Mouse (Mus musculus): ENCODE measurements around the gene Fam181a. TPM values are rescaled to one million over a fixed set of nuclear protein-coding genes. Genes with fewer than 3 reads are reported as not detected.

Gene Fam181a
- total RNA-seq (2021): not detected
- long read RNA-seq, experiment 1: 0 reads
- long read RNA-seq, experiment 2: 0 reads

DNA sequence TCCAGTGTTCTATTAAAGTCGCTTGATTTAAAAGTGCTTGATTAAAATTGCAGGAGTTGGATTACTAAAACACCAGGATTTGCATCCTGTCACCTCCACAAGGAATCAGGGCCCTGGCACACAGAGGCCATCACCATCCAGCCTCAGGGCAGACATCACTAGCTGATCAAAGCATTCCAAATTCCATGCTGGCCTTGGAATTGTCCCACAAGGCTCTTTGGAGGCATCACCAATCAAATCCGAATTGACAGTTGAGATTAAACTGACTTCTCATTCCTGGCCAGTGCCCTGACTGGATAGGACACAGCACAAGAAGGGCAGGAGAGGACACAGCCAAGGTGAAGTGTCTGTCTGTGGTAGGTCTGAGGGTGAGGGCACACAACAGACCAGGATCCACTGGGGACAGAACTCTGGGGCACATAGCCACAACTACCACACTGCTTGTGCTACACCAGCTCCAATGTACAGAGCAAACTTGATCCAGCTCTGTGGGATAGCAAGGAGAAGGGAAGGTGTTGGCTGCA is at the start of gene Fam181a:
TSS of gene Fam181a (plus strand) at position 232 of the 524 bp plus-strand sequence.
- DNase-seq: no peak
- intact Hi-C loops (cut with DNase I; ENCODE audit: low total_unique reads): no loop called here

DNA sequence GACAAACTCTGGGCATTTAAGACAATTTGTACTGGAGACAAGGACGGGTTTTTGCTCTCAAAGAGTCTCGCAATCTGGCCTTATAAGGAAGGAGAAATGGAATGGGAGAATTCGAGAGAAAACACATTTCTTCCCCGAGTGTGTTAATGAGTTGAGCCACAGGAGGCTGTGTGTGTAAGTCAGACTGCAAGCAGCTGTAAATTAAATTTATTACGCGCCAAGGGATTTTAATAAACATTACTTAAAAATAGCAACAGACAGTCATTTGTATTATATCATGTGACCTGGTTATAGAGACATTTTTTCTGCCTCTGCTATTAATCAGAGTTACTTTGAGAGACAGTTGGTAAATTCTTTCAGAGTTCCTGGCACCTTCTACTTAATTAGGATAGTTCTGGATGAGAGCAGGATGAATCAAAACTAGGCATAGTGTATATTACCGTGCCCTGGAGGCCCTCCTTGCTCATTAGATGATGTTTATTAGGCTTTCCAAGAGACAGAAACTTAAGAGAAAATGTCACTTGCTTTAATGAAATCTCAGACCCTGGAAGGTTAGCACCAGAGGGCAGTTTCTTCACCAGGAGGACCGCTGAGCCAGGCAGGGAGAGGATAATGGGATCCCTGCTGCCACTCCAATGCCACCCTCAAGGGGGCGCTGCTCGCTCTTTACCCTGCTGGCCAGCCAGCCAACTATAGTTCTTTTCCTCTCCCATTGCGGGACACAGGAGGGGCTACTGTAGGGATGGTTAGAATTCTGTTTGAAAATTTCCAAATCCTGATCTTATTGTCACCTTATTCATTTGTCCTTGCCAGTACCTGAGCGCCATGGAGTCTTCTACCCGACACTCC is 48.5 kb upstream of the Fam181a start:
- no peak for DNase-seq
- intact Hi-C loops (cut with DNase I; ENCODE audit: low total_unique reads): no loop called here

DNA sequence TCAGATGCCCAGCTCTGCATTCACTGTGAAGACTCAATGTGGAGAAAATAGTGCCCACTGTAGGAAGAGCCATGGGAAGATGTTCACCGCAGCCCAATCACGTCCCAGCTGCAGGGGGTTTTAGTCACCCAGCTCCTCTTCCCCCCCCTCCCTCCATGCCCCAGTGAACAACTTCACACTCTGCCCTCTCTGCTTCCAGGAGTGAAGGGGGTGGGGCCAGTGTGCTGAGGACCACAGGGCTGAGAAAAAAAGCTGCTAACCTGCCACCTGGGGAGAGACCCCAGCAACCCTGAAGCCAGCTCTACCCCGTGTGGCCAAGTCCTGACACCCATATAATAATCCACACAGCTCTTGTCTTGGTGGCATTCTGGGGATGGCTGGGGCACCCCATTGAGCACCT is 44.2 kb upstream of the Fam181a start:
- intact Hi-C loops (cut with DNase I; ENCODE audit: low total_unique reads): no loop called here
- no peak for DNase-seq

DNA sequence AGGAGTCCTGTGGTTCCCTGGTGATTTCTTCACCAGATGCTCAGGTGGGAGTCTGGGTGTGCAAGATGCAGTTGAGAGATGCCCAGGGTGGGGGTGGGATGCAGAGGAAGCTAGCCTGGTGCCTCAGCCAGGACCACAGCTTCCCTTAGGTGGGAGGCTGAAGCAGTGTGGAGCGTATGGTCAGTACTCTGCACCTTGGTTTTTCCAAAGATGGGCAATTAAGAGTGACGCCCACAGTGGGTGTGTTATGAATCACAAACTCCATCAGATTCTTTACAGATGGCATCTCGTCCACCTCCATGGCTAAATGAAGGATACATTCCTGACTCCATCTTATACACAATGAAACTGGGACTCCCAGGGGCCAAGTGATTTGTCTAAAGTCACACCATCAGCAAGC is 38.6 kb upstream of the Fam181a start:
- DNase-seq: no peak
- intact Hi-C loops (cut with DNase I; ENCODE audit: low total_unique reads): no loop called here

DNA sequence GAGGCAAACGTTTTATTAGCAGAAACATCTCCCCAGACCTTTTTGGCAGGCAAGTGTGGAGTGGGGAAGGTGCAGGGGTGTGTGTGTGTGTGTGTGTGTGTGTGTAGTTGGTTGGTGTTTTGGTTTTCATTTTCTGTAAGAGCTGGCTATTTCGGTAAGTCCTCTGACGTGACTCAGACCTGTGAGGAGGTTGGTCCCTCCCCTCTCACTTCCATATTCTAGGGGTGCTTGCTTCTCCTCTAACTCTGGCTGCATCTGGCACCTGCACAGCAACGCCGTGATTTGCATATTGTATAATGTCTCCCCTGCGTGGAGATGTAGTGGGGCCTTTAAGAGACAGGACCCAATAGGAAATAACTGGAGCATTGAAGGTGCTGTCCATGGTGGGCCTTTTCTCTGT is 37.7 kb upstream of the Fam181a start:
- intact Hi-C loops (cut with DNase I; ENCODE audit: low total_unique reads): no loop called here
- DNase-seq: no peak

DNA sequence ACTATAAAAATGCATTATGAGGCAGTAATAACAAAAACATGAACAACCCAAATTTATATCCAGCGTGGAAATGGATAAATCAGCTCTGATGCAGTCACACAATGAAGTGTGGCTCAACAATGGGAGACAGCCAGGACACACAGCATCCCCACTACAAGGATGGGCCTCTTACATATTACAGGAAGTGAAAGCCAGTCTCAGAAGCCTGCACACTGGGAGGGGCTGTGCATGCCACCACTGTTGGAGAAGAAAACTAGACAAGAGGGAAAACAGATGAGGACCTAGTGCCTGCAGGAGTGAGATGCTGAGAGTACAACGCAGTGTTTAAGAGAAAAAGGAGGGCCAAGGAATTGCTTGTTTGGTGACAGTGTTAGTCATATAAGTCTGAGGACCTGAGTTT is 37.0 kb upstream of the Fam181a start:
- intact Hi-C loops (cut with DNase I; ENCODE audit: low total_unique reads): no loop called here
- no peak for DNase-seq

DNA sequence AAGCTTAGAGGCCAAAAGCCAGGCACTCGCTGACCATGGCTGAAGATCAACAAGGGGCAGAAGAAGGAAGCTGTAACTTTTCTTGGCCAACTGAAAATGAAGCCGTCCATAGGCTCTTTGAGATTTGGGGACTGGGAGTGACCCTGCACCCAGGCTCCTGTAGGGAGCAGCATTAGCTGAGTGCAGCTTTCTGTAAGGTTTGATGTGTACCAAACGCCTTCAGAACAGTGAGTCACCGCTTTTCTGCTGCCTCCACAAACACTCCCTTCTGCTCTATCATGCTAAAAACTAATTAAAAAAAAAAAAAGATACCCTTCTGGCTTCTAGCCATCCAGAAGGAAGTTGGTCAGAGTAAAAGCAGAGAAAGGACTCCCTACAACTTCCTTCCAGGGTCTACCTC is 34.4 kb upstream of the Fam181a start:
- intact Hi-C loops (cut with DNase I; ENCODE audit: low total_unique reads): no loop called here
- no peak for DNase-seq

DNA sequence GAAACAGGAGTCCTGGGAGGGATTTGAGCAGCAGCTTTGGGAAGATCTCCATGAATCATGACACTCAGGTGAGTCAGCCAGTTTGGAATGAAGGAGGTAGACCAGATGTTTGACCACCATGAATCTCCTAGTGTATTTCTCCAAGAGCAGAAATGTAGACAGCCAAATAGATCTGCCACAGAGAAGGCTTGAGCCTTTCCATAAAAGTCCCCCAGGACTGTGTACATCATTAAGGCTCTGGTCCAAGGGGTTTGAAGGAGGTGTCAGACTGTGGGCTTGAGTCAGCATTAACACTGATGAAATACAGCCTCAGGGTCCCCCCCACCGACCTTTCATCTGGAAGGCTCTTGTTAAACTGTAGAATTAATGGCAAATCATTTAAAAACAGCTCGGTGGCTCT is 29.3 kb upstream of the Fam181a start:
- no peak for DNase-seq
- intact Hi-C loops (cut with DNase I; ENCODE audit: low total_unique reads): no loop called here

DNA sequence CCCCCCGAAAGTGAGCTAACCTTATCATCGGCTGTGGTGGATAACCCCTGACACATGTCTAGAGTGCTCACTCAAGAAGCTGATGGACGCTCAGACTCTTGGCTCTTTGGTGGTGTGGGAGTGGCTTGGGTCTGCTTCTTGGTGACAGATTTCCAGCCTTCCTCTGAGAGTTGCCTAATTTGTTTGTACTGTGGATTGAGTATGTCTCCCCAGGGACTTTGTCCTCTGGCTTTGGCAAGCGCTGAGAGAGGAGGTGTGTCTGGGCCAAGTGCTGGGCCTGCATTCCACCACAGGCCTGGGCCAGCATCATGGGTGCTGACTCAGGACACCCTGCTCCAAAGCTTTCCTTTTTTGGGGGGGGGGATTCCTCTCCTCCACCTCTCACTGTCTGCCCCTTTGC is 28.9 kb upstream of the Fam181a start:
- intact Hi-C loops (cut with DNase I; ENCODE audit: low total_unique reads): no loop called here
- DNase-seq: peak; percentile 30

DNA sequence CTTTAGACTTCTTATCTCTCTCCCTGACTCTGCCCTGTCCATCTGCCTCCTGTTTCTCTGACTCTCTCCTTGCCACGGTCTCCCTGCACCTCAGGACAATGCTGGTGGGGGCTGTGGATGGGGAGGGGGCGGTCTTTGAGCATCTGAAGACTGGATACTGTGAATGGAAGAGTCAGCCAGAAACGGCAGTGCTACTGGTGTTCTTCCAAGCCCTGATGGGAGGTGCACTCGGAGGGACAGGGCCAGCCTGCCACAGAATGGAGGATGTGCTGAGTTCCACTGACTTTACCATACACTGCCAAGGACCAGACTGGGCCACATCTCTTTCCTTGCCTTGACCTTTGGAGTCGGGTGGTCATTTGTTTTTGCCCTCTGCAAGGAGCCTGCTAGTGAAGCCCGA is 27.8 kb upstream of the Fam181a start:
- intact Hi-C loops (cut with DNase I; ENCODE audit: low total_unique reads): no loop called here
- DNase-seq: no peak

DNA sequence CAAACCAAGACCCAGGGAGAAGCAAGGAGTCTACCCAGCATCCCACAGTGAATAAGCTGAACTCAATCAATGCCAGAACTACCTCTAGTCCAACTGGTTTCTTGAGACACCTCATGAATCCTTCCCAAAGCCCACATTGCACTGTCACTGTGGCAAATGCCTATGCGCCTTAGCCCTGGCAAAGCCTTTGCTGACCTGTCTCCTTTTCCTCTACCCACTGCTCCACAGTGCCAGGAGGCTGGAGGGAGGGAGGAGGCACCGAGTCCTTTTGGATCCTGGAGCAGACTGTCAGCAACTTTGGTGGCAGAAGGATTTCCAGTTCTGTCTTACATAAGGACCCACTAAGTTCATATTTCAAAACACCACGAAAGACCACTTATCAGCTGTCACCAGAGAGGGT is 27.4 kb upstream of the Fam181a start:
- intact Hi-C loops (cut with DNase I; ENCODE audit: low total_unique reads): no loop called here

DNA sequence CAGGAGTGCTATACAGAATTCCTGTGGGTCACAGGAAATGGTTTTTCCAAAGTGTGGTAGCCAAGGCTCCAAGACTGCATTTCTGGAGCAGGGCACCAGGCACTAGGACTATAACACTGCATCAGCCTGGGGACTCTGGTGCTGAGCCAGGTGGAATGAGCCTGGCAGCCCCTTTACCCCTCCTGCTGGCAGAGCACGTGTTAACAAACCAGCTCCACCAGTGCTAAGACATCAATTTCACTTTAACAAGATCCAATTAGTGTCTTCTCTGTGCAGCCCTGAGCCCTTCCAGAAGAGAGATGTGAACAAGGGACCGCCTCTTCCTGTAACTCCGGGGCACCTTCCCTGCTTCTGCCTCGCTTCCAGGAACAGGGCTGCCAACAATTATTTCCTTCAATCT is 23.5 kb upstream of the Fam181a start:
- DNase-seq: no peak
- intact Hi-C loops (cut with DNase I; ENCODE audit: low total_unique reads): no loop called here

More for the DNA sequence above, 27.4 kb upstream of the Fam181a start:
- DNase-seq: peak; percentile 24

DNA sequence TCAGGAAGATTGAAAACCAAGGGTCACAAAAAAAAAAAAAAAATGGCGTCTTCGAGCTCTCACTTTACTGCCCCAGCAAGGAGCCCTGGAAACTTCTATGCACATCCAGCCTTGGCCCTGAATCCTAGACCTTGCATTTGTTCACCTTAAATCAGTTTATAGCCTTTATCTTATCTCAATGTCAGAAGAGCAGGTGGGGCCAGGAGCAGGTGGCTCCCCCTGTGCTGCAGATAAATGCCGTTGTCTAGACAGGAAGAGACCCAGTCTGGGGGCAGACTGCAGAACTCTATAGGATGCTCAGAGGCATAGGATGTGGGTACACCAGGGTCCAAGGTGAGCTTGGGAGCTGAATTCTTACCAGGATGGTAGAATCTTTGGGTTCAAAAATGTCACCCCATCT is 18.4 kb upstream of the Fam181a start:
- intact Hi-C loops (cut with DNase I; ENCODE audit: low total_unique reads): no loop called here
- DNase-seq: no peak

DNA sequence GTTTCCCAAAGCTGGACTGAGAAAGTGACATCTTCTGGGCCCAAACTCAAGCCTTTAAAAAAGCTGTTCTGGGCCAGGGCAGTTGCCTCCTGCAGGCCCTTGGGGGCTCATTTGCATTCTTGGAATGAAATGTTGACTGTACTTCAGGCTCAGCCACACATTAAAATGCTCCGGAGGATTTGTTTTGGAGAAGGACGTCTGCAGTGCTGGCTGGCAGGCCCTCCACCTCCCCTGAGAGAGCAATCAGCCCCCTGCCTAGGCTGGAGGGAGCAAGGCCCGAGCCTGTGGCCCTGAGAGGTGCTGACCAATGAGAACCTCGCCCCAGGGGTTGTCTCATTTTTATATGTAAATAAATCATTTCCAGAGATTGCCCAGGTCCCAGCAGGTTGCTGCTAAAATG is 14.5 kb upstream of the Fam181a start:
- intact Hi-C loops (cut with DNase I; ENCODE audit: low total_unique reads): no loop called here
- no peak for DNase-seq

DNA sequence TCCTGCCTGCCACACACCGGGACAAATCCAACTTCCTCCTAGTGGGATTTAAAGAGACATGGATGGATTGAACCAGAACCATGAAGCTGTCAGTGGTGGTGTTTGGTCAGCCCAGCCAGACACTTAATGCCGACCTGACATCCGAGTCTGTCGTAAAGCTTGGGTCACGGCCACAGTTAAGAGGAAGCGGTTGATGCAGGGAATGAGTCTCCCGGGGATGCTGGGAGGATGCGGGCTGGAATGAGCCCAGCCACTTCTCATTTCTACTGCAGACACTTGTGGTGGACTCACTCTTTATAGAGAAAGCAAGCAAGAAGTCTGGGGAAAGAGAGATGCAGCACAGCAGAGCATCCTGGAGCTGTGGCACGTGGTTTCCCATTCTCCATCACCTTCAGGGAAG is 10.3 kb upstream of the Fam181a start:
- intact Hi-C loops (cut with DNase I; ENCODE audit: low total_unique reads): loop anchor here (2.0 to 5.0 kb wide), 3 partner anchors 43 to 158 kb away; no protein-coding TSS in a partner anchor
- peak; percentile 34 for DNase-seq

DNA sequence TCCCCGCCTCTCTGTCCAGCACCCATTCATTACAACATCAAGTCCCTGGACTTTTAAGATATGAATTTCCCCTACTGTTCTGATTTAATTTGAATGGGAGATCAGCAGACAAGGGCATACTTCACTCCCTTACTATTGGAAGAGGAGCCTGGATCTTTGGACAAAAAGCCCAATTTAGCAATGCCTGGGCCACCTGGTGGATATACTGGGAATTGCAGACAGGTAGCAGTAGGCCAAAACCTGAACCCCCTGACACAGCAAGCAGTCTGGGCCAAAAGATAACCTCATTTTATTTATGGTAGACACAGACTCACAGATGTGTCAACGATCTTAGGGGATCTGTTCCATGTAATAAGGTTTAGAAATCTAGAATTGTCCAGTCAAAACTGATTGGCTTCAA is 9.1 kb upstream of the Fam181a start:
- intact Hi-C loops (cut with DNase I; ENCODE audit: low total_unique reads): loop anchor here (2.0 to 5.0 kb wide), 3 partner anchors 44 to 159 kb away; no protein-coding TSS in a partner anchor
- peak; percentile 50 for DNase-seq

DNA sequence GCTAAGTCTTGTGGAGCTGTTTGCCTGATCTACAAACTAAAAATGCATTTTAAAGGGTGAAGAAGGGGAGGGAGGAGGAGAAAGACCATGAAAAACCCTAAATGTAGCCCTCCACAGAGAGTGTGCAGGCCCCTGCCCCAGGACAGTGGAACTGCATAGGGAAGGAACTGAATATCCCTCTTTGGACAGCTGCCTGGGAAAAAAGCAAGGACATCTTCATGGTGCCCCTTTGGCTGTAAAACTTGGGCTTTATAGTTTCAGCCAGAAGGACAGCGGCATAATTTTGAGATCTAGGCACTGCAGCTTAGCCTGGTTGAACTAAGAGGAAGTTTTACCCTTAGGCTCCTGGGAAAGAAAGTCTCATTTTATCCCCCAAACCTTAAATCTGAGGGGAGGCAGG is 7.8 kb upstream of the Fam181a start:
- intact Hi-C loops (cut with DNase I; ENCODE audit: low total_unique reads): loop anchor here (5.0 kb wide), 1 partner anchor 46 kb away; no protein-coding TSS in a partner anchor
- no peak for DNase-seq

DNA sequence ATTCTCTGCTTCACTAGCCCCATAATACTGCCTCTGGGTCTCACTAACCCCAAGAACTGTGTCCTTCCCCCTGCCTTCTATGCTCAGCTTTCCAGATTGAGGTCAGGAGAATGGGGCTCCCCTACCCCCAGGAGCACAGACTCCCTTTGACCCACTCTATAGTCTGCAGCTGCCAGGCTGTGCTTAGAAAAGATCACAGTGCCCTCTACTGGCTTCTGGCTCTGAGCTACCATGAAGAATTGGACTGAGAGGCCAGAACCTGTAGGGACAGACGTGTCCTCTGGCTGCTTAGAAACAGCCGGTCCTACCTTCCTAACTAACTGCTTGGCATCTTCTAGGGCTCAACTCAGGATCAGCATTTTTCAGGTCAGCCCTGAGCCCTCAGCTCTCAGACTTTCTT is 4.6 kb upstream of the Fam181a start:
- no peak for DNase-seq
- intact Hi-C loops (cut with DNase I; ENCODE audit: low total_unique reads): no loop called here

DNA sequence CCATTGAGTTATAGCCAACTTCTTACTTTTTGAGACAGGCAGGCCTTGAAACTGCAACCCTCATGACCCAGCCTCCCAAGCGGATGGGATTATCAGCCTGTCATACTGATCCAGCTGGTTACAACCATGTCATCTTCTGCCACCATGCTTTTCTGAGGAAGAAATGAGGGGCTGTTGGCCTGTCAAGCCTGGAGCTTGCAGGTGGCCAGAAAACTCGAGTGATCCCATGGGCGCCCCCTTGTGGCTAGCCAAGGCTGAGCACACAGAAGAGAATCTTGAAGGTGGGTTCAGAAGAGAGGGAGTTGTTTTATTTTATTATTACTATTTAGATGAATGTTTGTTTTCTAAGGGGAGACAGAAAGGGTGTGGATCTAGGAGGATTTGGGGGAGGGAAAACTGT is 4.1 kb upstream of the Fam181a start:
- DNase-seq: no peak
- intact Hi-C loops (cut with DNase I; ENCODE audit: low total_unique reads): no loop called here

DNA sequence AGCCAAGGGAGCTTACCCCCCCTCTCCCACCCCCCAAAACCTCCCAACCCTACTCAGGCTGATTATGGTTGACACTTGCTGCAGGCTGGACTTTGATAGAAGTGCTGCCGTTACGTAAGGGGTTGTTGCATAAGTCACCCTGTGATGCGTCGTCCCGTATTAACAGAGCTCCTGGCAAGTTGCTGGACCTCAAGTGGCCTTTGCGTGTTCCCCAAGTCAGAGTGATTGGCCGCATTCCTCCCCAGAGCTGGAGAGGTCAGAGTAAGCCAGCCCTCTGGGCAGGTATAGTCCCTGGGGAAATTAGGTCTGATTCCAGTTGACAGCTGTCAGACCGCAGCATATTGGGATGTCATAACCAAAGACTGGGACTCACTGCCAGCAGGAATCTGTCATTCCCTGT is 1.1 kb downstream of the Fam181a start:
- DNase-seq: no peak

DNA sequence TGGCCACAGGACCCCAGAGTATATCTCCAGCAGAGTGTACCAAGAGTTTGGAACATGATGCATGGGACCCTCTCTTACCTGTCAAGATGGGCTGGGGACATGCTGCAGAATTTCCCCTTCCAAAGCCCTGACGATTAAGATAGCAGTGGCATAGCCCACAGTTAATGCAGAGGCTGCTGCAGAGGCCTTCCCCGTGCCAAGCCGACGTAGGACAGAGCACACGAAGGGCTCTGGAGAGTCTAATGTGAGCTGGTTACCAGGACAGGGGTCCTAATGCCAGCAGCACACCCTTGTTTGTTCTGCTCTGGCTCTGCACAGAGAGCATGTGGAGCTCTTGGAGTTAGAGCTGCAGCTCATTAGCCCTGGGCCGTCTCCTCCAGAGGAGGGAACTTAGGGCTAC is 2.5 kb downstream of the Fam181a start:
- DNase-seq: no peak
- intact Hi-C loops (cut with DNase I; ENCODE audit: low total_unique reads): no loop called here

More for the DNA sequence above, 1.1 kb downstream of the Fam181a start:
- intact Hi-C loops (cut with DNase I; ENCODE audit: low total_unique reads): no loop called here
